Mouse (Mus musculus) layer of hippocampus, adult 18-20 months (tissue): ENCODE measurements around the gene Pth2. TPM values are rescaled to one million over a fixed set of nuclear protein-coding genes. Genes with fewer than 3 reads are reported as not detected.
"Not testable (repeated sequence)": the region's sequence is repeated elsewhere in the genome, so short reads cannot be mapped to it uniquely, and the experiment has no call there.

ENCODE experiments used
- DNase-seq, 2 experiments: peaks; one replicate each; pipeline ENCODE4 v3.0.0; 2022; ENCODE audit warnings: low spot score in 2 of 2
- total RNA-seq, 2 experiments: library from RNA; stranded (reverse); gene quantifications; 2 replicates each; pipeline ENCODE4 v1.2.3; 2021

The Pth2 gene
- total RNA-seq, 2 experiments from 2014 or later = not detected

DNA sequence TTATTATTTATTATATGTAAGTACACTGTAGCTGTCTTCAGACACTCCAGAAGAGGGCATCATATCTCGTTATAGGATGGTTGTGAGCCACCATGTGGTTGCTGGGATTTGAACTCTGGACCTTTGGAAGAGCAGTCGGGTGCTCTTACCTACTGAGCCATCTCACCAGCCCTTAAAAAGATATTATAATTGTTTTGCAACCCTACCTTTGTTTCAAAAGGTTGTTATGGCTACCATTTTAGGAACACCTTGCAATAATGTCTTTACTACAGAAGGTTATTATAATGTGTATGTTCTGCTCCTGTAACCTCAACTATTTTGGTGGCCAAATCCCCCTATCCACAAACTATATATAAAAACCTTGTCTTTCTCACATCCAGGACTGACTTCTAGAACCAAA lies 27.7 kb upstream of the Pth2 start:
- not testable (repeated sequence) for DNase-seq

DNA sequence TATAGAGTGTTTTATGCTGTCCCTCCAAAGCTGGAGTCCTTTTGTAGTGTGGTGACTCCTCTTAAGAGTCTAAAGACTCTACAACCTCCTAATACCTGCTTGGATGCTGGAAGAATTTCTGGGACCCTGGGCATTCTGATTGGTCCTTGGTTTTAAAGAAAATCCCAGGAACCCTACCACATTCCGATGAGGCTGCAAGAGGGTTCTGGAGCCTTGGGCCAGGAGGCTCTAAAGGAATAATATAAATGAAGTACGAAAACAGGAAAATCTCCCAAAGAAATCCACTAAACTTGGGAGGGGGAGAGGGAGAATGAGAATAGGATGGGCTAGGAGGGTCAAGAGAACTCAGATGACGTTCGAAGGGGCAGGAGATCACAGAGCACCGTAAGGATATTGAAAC lies 27.2 kb upstream of the Pth2 start:
- no peak for DNase-seq

- peak; percentile 94 to 99 for DNase-seq
Observed at GRCm38 (mm10) chr7:45154096-45154992, 26.5 kb upstream of the Pth2 start, which contains the start of the genes Pih1d1 and Aldh16a1. Pih1d1 (plus strand) TSS chr7:45154303. Aldh16a1 (minus strand) TSS chr7:45154584.

DNA sequence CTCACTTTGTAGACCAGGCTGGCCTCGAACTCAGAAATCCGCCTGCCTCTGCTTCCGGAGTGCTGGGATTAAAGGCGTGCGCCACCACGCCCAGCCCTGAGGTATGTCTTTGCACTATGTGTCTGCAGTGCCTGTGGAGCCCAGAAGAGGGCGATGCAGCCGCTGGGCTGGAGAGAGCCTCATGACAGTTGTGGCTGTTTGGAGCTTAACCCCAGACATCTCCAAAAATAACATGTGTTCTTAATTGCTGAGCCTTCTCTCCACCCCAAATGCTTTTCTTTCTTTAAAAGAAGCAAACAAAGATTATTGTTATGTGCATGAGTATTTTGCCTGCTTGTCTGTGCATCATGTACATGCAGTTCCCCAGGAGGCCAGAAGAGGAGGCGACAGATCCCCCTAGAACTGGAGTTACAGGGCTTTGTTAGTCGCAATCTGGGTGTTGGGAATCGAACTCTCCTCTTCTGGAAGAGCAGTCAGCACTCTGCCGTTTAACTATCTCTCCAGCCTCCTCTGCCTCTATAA lies 25.7 kb upstream of the Pth2 start:
- DNase-seq = peak in 1 of 2 experiments; percentile 60

- no peak for DNase-seq
Observed at GRCm38 (mm10) chr7:45155590-45155989, 25.2 kb upstream of the Pth2 start.

- no peak for DNase-seq
Observed at GRCm38 (mm10) chr7:45156206-45156605, 24.6 kb upstream of the Pth2 start.

DNA sequence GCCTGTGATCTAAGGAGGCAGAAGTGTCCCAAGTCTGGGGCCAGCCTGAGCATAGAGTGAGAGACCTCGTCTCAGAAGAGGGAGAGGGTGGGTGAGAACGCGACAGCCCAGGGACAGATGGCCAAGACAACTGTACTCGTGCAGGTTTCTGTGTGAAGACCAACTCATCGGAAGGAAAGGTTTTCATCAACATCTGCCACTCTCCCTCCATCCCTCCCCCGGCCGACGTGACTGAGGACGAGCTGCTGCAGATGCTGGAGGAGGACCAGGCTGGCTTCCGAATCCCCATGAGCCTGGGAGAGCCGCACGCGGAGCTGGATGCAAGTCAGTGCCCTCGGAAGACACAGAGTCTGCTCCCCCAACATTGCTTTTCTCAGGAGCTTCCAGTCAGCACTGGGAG lies 23.3 kb upstream of the Pth2 start:
- no peak for DNase-seq

DNA sequence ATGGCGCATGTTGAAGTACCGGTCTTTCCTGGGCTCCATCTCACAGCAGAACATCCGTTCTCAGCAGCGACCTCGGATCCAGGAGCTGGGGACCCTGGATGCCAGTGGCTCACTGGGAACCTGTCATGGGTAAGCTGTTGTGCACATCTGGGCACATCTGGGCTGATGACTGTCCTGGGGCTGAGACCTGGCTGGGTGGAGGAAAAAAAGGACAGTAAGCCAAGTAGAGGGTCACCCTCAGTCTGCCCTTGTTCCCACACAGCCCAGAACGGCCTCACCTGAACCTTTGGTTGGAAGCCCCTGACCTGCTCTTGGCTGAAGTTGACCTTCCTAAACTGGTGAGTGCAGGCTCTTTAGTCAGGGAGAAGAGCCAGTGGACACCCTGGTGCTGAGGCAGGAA lies 21.8 kb upstream of the Pth2 start:
- no peak for DNase-seq

DNA sequence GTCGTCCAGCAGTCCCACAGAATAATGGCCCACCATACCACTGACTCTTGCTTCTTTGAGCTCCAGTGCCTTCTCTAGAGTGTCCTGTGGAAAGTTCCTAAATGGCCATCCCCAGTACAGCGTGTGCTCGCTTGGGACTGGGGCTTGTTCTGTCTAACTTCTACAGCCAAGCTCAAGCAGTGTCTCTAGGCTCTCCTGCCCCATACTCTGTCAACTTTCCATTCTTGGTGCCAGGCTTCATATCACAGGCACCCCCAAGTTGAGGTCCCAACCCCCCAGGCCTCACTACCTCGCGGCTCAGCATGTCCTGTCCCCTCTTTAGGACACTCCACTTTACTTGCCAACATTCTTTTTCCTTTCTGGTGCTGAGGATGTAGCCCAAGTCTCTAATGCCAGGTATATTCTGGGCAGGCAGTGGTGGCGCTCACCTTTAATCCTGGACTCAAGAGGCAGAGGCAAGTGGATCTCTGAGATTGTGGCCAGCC lies 20.4 kb upstream of the Pth2 start:
- DNase-seq = no peak

DNA sequence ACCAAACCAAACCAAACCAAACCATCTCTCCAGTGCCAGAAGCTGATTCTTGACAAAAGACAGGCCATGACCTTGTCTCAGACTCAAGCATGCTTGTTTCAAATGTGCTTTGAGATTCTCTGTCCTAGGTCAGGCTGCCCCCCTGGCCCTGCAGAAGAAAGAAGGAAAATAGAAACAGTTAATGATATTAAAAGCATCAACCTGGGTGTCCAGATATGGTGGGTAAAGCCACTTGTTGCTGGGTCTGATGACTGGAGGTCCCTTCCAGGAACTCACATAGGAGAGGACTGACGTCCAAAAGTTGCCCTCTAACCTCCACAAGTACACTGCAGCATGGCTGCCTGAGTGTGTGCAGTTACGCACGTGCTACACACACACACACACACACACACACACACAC lies 19.9 kb upstream of the Pth2 start:
- DNase-seq = no peak

DNA sequence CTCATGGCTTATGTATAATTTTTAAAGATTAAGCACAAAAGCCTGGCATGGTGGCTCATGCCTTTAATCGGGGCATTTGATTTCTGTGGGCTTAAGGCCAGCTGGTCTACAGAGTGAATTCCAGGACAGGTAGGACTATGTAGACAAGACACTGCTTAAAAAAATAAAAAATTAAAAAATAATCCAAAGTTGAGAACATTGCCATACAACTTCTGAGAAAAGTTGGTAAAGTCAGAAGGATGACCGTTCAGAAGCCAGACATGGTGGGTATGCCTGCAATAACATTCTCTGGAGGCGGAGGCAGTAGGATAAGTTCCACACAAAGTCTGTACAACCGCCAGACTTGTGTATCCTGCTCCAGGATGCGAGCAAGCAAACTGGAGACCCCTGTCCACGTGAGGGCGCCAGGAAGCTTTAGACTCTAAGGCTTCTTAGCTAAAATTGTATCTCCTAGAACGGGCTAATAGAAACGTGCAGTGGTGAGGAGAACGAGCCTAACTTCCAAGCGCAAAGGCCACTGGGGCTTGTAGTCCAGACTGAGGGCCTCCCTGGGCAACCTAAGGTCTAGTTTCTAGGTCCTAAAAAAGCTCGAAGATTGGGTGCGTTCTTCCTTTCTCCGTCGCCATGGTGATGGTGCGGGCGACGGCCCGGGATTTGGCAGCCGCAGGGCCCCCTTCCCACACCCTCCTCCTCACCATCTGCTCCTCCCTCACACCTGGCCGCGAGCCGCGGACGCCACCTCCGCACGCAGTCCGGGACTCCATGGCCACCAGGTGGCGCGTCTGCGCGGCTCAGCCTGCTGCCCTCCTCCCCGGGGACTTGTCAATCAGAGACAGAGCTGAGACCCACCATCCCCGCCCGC lies 19.0 kb upstream of the Pth2 start:
- DNase-seq = peak; percentile 97

DNA sequence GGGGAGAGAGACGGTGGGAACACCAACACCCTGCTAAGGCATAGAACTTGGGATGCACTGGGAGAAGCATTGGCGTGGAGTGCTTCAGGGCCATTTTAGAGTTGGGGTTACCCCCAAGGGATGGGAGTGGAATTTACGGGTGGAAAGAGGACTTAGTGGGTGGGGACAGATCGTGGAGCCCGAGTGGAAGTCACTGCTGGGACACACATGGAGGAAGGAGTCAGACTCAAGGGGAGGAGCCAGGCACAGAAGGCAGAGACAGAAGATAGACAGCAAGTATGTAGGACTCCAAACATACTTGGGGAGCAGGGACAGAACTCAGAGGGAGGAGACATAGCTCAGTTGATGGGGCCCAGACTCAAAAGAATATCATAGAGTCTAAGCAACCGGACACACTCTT lies 18.2 kb upstream of the Pth2 start:
- DNase-seq = peak in 1 of 2 experiments; percentile 72

DNA sequence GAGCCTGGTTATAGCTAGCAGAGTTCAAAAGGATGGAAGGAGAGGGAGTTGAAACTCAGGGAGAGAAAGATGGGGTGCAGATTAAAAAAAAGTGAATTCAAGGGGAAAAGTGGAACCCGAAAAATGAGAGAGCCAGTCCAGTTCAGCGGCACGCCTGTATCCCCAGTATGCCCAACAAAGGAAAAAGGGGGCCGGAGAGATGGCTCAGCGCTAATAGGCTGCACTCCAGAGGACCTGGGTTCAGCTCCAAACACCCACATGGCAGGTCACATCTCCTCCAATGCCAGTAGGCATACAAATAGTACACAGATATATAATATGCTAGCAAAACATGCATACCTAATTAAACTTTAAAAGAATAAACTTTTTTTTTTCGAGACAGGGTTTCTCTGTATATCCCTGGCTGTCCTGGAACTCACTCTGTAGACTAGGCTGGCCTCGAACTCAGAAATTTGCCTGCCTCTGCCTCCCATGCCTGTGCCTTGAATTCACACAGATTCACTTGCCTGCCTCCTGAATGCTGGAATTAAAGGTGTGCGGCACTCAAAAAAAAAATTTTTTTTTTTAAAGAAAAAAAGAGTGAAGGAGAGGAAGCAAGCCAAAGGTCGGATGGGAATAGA lies 17.7 kb upstream of the Pth2 start:
- no peak for DNase-seq

- peak in 1 of 2 experiments; percentile 74 for DNase-seq
Observed at GRCm38 (mm10) chr7:45163735-45164490, 16.9 kb upstream of the Pth2 start, which contains the start of gene Slc17a7. Slc17a7 (plus strand) TSS chr7:45163949.

- peak in 1 of 2 experiments; percentile 30 for DNase-seq
Observed at GRCm38 (mm10) chr7:45164833-45165232, 16.0 kb upstream of the Pth2 start.

DNA sequence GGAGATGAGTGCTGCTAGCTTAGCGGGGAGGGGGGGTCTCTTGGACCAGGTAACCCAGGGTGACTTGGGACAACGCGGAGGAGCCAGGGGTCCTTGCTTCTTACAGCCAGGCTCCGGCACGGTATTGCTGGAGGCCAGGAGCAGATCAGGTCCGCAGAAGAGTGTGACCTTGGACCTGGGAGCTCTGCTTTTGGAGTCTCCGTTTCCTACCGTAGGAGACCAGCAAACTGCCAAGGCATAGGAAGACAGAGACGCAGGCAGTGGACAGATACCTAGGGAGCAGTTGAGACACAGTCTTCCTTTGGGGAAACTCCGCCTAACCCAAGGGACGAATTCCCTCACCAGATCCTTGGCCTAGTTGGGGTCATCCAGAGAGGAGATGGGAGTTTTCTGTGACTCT lies 15.1 kb upstream of the Pth2 start:
- DNase-seq = no peak

DNA sequence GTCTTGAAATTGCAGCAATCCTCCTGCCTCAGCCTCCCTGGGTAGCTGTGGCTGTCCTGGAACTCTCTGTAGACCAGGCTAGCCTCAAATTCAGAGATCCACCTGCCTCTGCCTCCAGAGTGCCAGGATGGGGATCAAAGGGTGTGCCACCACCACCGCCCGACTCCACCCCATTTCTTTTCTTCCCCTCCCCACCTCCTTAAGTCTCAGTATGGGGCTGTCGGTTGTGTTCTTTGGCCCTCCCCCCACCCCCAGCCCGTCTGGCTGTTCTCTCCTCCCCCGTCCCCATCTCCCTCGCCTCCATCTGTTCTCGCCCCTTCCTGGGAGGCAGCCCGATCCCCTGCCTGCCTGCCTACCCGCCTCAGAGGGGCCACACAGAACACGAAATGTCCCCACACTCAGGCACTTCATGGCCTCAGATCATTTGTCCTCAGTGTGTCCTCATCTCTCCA lies 13.8 kb upstream of the Pth2 start:
- peak in 1 of 2 experiments; percentile 82 for DNase-seq

DNA sequence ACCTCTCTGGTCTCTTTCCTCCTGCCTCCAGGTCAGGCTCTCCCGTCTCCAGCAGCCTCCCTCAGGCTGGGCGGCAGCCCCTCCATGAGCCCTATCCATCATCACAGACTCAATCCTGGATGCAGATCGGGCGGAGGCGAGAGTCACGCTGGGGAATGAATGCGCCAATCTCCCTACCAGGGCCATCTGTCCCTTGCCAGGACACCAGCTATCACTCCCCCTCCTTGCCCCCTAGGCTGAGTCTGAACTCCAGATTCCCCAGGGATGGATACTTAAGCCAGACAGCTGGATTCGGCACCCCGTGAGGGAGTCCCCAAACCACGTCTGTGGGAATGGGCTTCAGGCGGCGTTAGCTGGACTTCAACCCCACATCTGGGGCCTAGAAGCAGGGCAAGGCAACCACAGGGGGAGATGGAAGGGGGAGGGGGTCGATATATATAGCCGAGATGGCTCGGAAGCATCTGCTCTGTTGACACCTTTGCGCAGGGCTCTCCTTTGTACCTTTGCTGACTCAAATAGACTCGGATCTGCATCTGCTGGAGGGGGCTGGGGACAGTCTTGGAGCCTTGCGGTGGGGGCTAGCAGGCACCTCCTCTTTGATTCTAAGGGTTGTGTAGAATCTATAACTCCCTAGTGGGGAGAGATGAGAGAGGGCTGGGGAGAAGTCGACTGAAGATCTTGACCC lies 12.9 kb upstream of the Pth2 start:
- peak; percentile 77 to 84 for DNase-seq

DNA sequence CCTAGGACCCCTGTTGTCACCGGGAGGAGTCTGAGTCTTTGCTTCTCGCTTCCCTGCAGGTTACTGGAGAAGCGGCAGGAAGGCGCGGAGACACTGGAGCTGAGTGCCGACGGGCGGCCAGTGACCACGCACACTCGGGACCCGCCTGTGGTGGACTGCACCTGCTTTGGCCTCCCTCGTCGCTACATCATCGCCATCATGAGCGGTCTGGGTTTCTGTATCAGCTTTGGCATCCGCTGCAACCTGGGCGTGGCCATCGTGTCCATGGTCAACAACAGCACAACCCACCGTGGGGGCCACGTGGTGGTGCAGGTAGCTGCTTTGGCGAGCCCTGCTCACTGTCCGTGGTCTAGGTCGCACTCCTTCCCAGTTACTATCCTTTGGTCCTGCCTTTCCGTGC lies 12.1 kb upstream of the Pth2 start:
- DNase-seq = peak in 1 of 2 experiments; percentile 22
